8 mouse cellular contexts compared by ENCODE assay signal in genomic region chr4:138453097-138453752, GRCm38 (mm10). TPM values are rescaled to one million over a fixed set of nuclear protein-coding genes. Genes with fewer than 3 reads are reported as not detected.
DNase-seq lines count a peak whose midpoint lies in the region; ATAC-seq and TF ChIP-seq lines count a peak whose summit lies in the region.

No protein-coding gene starts in this region.

- peak overlapping the region; percentile 96 for H3K4me2 ChIP-seq in forebrain, embryonic 12.5 days
- H3K4me2 ChIP-seq in neural tube, embryonic 13.5 days: peak overlapping the region; percentile 86

- H3K4me1 ChIP-seq in E14TG2a.4 (replicated peaks; ENCODE audit: low read depth, low read length) (peaks cover 82% of the 10 kb centered on the region), ES-E14 (ENCODE audit: control insufficient read depth in 2 of 2, insufficient read depth in 2 of 2, low read length in 2 of 2, poor library complexity in 1 of 2) (peaks cover 7 to 41% of the 10 kb centered on the region in 2 experiments; a peak in 3 of 4 replicates)
- H3K4me1 ChIP-seq in forebrain, embryonic 12.5 days: peaks cover 55% of the 10 kb centered on the region
- H3K4me1 ChIP-seq in neural tube, embryonic 13.5 days (replicated peaks): peaks cover 52% of the 10 kb centered on the region

- H3K9ac ChIP-seq in ES-E14 (ENCODE audit: insufficient read depth, low read depth, low read length, poor library complexity, severe bottlenecking): peak overlapping the region; percentile 70; the same call in 1 of the 2 replicates
- H3K9ac ChIP-seq in forebrain, embryonic 12.5 days: peak overlapping the region; percentile 90; the same call in 1 of the 2 replicates
- H3K9ac ChIP-seq in neural tube, embryonic 13.5 days: peak overlapping the region; percentile 100

- in situ Hi-C loops in ES-E14 (cut with MboI; ENCODE audit: low sequenced_read_pairs in 2 of 2, unreplicated experiment in 2 of 2): loop anchor here in 1 of 2 experiments (25.0 kb wide), 1 partner anchor 1384 kb away; the partner anchor contains the start of gene Pax7

- no peak for DNase-seq in ES-E14 (ENCODE audit: low read depth, low spot score)
- DNase-seq in kidney, postnatal 25 days: peak; percentile 68 to 90
- DNase-seq in layer of hippocampus, adult 18-20 months (ENCODE audit: low spot score in 2 of 2): no peak
- no peak for DNase-seq in left cerebral cortex, postnatal 36 days (ENCODE audit: low spot score in 2 of 2)
- DNase-seq in adrenal gland, postnatal 14 days: no peak

- H3K27me3 ChIP-seq in E14TG2a.4 (ENCODE audit: insufficient read depth, low read length): peaks cover 24% of the 10 kb centered on the region
- H3K27me3 ChIP-seq in forebrain, embryonic 12.5 days: peaks cover 76% of the 10 kb centered on the region
- no peaks in the 10 kb centered on the region; the same call in 1 of the 2 replicates for H3K27me3 ChIP-seq in neural tube, embryonic 13.5 days

- no peak for TF ChIP-seq CTCF in E14TG2a.4 (conservative IDR thresholded peaks at IDR 0.05; ENCODE audit: low read length)

- H3K9me3 ChIP-seq in E14TG2a.4 (ENCODE audit: low read length) (no peaks in the 10 kb centered on the region), ES-E14 (ENCODE audit: control insufficient read depth, insufficient read depth, low read depth, low read length) (no peaks in the 10 kb centered on the region)
- H3K9me3 ChIP-seq in forebrain, embryonic 12.5 days: no peaks in the 10 kb centered on the region
- no peaks in the 10 kb centered on the region for H3K9me3 ChIP-seq in neural tube, embryonic 13.5 days

- peak overlapping the region; percentile 14; the same call in 1 of the 2 replicates for H3K27ac ChIP-seq in ES-E14 (ENCODE audit: insufficient read depth, low read depth, low read length, poor library complexity, severe bottlenecking)
- H3K27ac ChIP-seq in forebrain, embryonic 12.5 days: peak overlapping the region; percentile 90
- H3K27ac ChIP-seq in neural tube, embryonic 13.5 days (replicated peaks): peak overlapping the region; percentile 99

- intact Hi-C loops in left cerebral cortex, postnatal 36 days (cut with DNase I): no loop called here

- 4% methylated on average over 19 of the region's 19 CpGs for WGBS in forebrain, embryonic 12.5 days
- WGBS in neural tube, embryonic 13.5 days: 3% methylated on average over 19 of the region's 19 CpGs

- H3K36me3 ChIP-seq in E14TG2a.4 (ENCODE audit: insufficient read depth, low read length) (no peaks in the 10 kb centered on the region), ES-E14 (ENCODE audit: control insufficient read depth, insufficient read depth, low read length, poor library complexity, severe bottlenecking) (no peaks in the 10 kb centered on the region)
- H3K36me3 ChIP-seq in forebrain, embryonic 12.5 days (replicated peaks): no peaks in the 10 kb centered on the region
- no peaks in the 10 kb centered on the region for H3K36me3 ChIP-seq in neural tube, embryonic 13.5 days

- peak; percentile 22; the same call in 1 of the 2 replicates for ATAC-seq in forebrain, embryonic 12.5 days (ENCODE audit: low FRiP score)
- ATAC-seq in neural tube, embryonic 13.5 days (ENCODE audit: low read depth): peak; percentile 29; the same call in 1 of the 2 replicates

- H3K4me3 ChIP-seq in E14TG2a.4 (replicated peaks; ENCODE audit: low read length): peak overlapping the region; percentile 84
- peak overlapping the region; percentile 82 to 95 for H3K4me3 ChIP-seq in ES-E14 (ENCODE audit: insufficient read depth in 1 of 2, low read depth in 1 of 2, low read length in 2 of 2, poor library complexity in 1 of 2, severe bottlenecking in 1 of 2)
- H3K4me3 ChIP-seq in forebrain, embryonic 12.5 days (replicated peaks): peak overlapping the region; percentile 85
- peak overlapping the region; percentile 98 for H3K4me3 ChIP-seq in neural tube, embryonic 13.5 days

TF ChIP-seq in ES-E14, 5 proteins besides CTCF, POLR2A, EP300 and RAD21:
- TF ChIP-seq ZNF384 (IDR thresholded peaks at IDR 0.05; ENCODE audit: low read depth, low read length) (no peak), MAFK (IDR thresholded peaks at IDR 0.05; ENCODE audit: insufficient read depth, low read depth, low read length) (no peak), HCFC1 (IDR thresholded peaks at IDR 0.05; ENCODE audit: borderline replicate concordance, insufficient read depth, low read length) (0 out of 2 replicates have a peak, but pooled peaks have one; percentile 2), CHD2 (IDR thresholded peaks at IDR 0.05; ENCODE audit: low read depth, low read length) (no peak), ZC3H11A (IDR thresholded peaks at IDR 0.05; ENCODE audit: borderline replicate concordance, low read depth, low read length) (no peak)
TF ChIP-seq in ES-E14: peak in this region for 1.

RNA-seq across cellular contexts. Expression of gene Camk2n1, which starts 0.9 kb away (rescaled TPM):
- total RNA-seq in ES-E14 (2012; rRNA removed): 1.2 and 1.4 TPM in 2 replicates
- polyA plus RNA-seq in forebrain, embryonic 12.5 days (2016; fragmentation: Nextera tagmentation; extraction: Ambion mirVana): 4.8 and 5.4 TPM in 2 replicates
- 15.0 and 15.3 TPM in 2 replicates for polyA plus RNA-seq in neural tube, embryonic 13.5 days (2015; fragmentation: Nextera tagmentation; extraction: Ambion mirVana)
- total RNA-seq in layer of hippocampus, adult 18-20 months (2021): 100 to 1,000 TPM; 405 to 413 TPM
- 1,000 to 10,000 TPM; 1,236 to 1,427 TPM for total RNA-seq in left cerebral cortex, postnatal 36 days (2021)
- total RNA-seq in adrenal gland, postnatal 14 days (2021): 18.9 and 22.9 TPM in 2 replicates

RNA-seq across cellular contexts. Expression of gene Mul1, which starts 18.8 kb away (rescaled TPM):
- total RNA-seq in ES-E14 (2012; rRNA removed): 58.4 and 62.3 TPM in 2 replicates
- 14.5 and 14.7 TPM in 2 replicates for polyA plus RNA-seq in forebrain, embryonic 12.5 days (2016; fragmentation: Nextera tagmentation; extraction: Ambion mirVana)
- 19.8 and 21.6 TPM in 2 replicates for polyA plus RNA-seq in neural tube, embryonic 13.5 days (2015; fragmentation: Nextera tagmentation; extraction: Ambion mirVana)
- total RNA-seq in layer of hippocampus, adult 18-20 months (2021): 10 to 100 TPM; 67.3 to 68.5 TPM
- total RNA-seq in left cerebral cortex, postnatal 36 days (2021): 10 to 100 TPM; 56.4 to 58.5 TPM
- 53.9 and 57.6 TPM in 2 replicates for total RNA-seq in adrenal gland, postnatal 14 days (2021)

RNA-seq across cellular contexts. Expression of gene Fam43b, which starts 56.9 kb away (rescaled TPM):
- total RNA-seq in ES-E14 (2012; rRNA removed): 0.69 and 0.89 TPM in 2 replicates
- polyA plus RNA-seq in forebrain, embryonic 12.5 days (2016; fragmentation: Nextera tagmentation; extraction: Ambion mirVana): 0.21 and 0.24 TPM in 2 replicates
- 2.2 and 2.6 TPM in 2 replicates for polyA plus RNA-seq in neural tube, embryonic 13.5 days (2015; fragmentation: Nextera tagmentation; extraction: Ambion mirVana)
- total RNA-seq in layer of hippocampus, adult 18-20 months (2021): 10 to 100 TPM; 31.8 to 34.3 TPM
- 10 to 100 TPM; 27.0 to 35.4 TPM for total RNA-seq in left cerebral cortex, postnatal 36 days (2021)
- total RNA-seq in adrenal gland, postnatal 14 days (2021): 2.1 and 3.0 TPM in 2 replicates

Comparison
In these comparisons a context has a peak if more than half of its experiments do, and no peak if none do; other contexts are left out.
1. DNase-seq: peak in kidney, postnatal 25 days (2 of 2); none in ES-E14 (single experiment), layer of hippocampus, adult 18-20 months (0 of 2), left cerebral cortex, postnatal 36 days (0 of 2) and adrenal gland, postnatal 14 days (single experiment).
2. H3K27ac ChIP-seq: peak in every context shown above with its lines; median percentile 99 in neural tube, embryonic 13.5 days; 90 in forebrain, embryonic 12.5 days; 14 in ES-E14.
3. RNA of gene Camk2n1, which starts 0.9 kb away (total RNA-seq): 1,236 to 1,427 TPM in left cerebral cortex, postnatal 36 days and 405 to 413 TPM in layer of hippocampus, adult 18-20 months; 18.9 to 22.9 TPM in adrenal gland, postnatal 14 days and 1.2 to 1.4 TPM in ES-E14; every median in the first group is over 10 times any median in the second.
4. Peak in every context shown above with its lines, with median percentiles within 50 percentile points of each other: H3K4me3 ChIP-seq and H3K9ac ChIP-seq.